17 mouse cellular contexts compared by ENCODE assay signal in genomic region chr3:49748054-49748453, GRCm38 (mm10). TPM values are rescaled to one million over a fixed set of nuclear protein-coding genes. Genes with fewer than 3 reads are reported as not detected.
"Had no signal": no experiment of that assay in that cellular context is flagged by ENCODE, and none has a peak within 500 bp of the region (broad histone marks: within the 10 kb centered on the region; RNA-seq: fewer than 3 reads in every experiment).

No protein-coding gene starts in this region.

- H3K27me3 ChIP-seq: neural tube, embryonic 13.5 days; neural tube, embryonic 15.5 days; stomach, embryonic 15.5 days had no signal

- H3K4me2 ChIP-seq: neural tube, embryonic 13.5 days; neural tube, embryonic 15.5 days; stomach, embryonic 15.5 days had no signal

- DNase-seq: retina, postnatal 1 day; right cerebral cortex, adult 18-20 months; right cerebral cortex, postnatal 14 days; right cerebral cortex, postnatal 25 days; right cerebral cortex, postnatal 4 days; spleen, adult 18-20 months; thymus, adult 18-20 months; thymus, adult 2 months; thymus, postnatal 14 days; thymus, postnatal 25 days; thymus, postnatal 36 days; thymus, postnatal 4 days had no signal

- H3K9me3 ChIP-seq: neural tube, embryonic 13.5 days; neural tube, embryonic 15.5 days; stomach, embryonic 15.5 days had no signal

- H3K9ac ChIP-seq: neural tube, embryonic 13.5 days; neural tube, embryonic 15.5 days; stomach, embryonic 15.5 days had no signal

- H3K27ac ChIP-seq: neural tube, embryonic 13.5 days; neural tube, embryonic 15.5 days; stomach, embryonic 15.5 days; stomach, postnatal 0 days had no signal

- H3K4me3 ChIP-seq: neural tube, embryonic 13.5 days; neural tube, embryonic 15.5 days; stomach, embryonic 15.5 days had no signal

RNA-seq across cellular contexts. Expression of gene Pcdh18, which starts 9.1 kb away (rescaled TPM):
- total RNA-seq: neutrophil, adult 5-6 weeks had no signal
